Mouse (Mus musculus): ENCODE measurements at regions not wholly inside any gene's neighbourhood (a gene's known extent, or its start where the extent isn't known, plus 50 kb on each side); places are given as distances from the start of the nearest gene placed in this dataset.

- no peak for ATAC-seq (ENCODE audit: low FRiP score)
- Histone ChIP-seq H3K9ac (replicated peaks) (no peak overlapping the region), H3K9me3 (replicated peaks) (no peaks in the 10 kb centered on the region), H3K4me2 (no peak overlapping the region), H3K36me3 (no peaks in the 10 kb centered on the region), H3K4me1 (no peaks in the 10 kb centered on the region), H3K27me3 (replicated peaks) (no peaks in the 10 kb centered on the region), H3K27ac (replicated peaks) (no peak overlapping the region), H3K4me3 (replicated peaks) (no peak overlapping the region)
- 75% methylated on average over 6 of the region's 6 CpGs for WGBS
Observed at GRCm38 (mm10) chr1:73721486-73722225, 402.6 kb downstream of the Tns1 start.

DNA sequence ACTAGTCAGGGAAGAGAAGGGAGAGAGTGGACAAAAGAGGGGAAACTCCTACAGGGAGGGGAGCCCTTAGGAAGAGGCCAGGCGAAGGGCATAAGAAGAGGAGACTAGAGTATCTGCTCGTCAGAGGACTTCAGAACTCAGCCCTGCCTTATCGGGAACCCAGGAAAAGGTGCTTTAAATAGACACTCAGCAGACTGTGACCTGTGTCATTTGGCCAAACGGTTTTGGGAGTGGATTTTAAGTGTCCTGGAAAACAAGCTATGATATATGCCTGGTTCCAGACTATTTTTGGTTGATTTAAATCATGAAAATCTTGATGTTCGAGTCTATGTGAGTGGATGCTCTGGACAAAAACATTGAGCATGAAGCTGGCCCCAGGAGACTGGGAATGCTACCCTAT lies 405.8 kb downstream of the Tns1 start:
- Histone ChIP-seq H3K9ac (replicated peaks) (no peak overlapping the region), H3K27me3 (replicated peaks) (no peaks in the 10 kb centered on the region), H3K4me3 (replicated peaks) (no peak overlapping the region), H3K36me3 (no peaks in the 10 kb centered on the region), H3K9me3 (replicated peaks) (no peaks in the 10 kb centered on the region), H3K4me1 (no peaks in the 10 kb centered on the region), H3K4me2 (no peak overlapping the region), H3K27ac (replicated peaks) (no peak overlapping the region)
- ATAC-seq (ENCODE audit: low FRiP score) = no peak
- whole genome bisulfite sequencing = 83% methylated on average over 5 of the region's 5 CpGs

DNA sequence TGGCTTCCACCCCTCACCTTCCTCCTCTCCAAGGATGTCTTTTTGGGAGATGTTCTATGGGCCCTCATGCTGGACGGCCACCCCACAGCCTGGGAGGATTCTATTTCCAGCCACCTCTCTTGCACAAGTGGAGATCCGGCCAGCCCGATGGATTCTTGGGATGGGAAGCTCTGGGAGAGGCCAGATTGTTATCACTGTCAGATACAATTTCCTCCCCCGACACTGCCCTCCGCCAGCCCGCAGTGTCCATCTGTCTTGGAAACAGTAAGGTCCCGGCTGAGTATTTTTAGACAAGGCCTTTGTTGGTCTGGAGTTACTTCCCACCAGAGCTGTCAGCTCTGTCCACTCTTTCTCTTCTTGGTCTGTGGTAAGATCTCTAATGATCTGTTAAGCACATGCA lies 406.8 kb downstream of the Tns1 start:
- WGBS = 77% methylated on average over 7 of the region's 7 CpGs
- Histone ChIP-seq H3K36me3 (no peaks in the 10 kb centered on the region), H3K4me1 (no peaks in the 10 kb centered on the region), H3K27ac (replicated peaks) (no peak overlapping the region), H3K9me3 (replicated peaks) (no peaks in the 10 kb centered on the region), H3K4me2 (no peak overlapping the region), H3K4me3 (replicated peaks) (no peak overlapping the region), H3K27me3 (replicated peaks) (no peaks in the 10 kb centered on the region), H3K9ac (replicated peaks) (no peak overlapping the region)
- no peak for ATAC-seq (ENCODE audit: low FRiP score)

GRCm38 (mm10) chr1:73716901-73717300 lies 407.3 kb downstream of the Tns1 start:
- ATAC-seq (ENCODE audit: low FRiP score) = no peak
- no peak overlapping the region for H3K4me2 ChIP-seq
- no peaks in the 10 kb centered on the region for H3K36me3 ChIP-seq
- no peak overlapping the region for H3K4me3 ChIP-seq (replicated peaks)
- no peak overlapping the region for H3K9ac ChIP-seq (replicated peaks)
- H3K27ac ChIP-seq (replicated peaks) = no peak overlapping the region
- H3K27me3 ChIP-seq (replicated peaks) = no peaks in the 10 kb centered on the region
- H3K9me3 ChIP-seq (replicated peaks) = no peaks in the 10 kb centered on the region
- H3K4me1 ChIP-seq = no peaks in the 10 kb centered on the region

DNA sequence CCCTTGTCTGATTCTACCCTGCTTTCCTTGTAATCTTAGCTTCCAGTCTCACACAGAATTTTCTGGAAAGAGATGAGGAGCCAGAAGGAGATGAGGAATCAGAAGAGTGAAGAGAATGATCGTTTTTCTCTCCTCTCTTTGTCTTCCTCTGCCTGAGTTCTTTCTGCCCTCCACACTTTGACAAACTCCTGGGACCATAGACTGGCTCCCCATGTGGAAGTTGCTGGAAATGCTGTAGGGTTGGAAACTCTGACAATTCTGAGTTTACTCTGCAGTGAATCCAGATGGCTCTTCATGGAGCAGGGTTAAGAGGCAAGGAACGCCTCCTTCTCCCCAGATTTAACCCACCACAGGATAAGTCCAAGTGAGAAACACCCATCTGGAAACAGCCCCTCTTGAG lies 408.7 kb downstream of the Tns1 start:
- 77% methylated on average over 2 of the region's 2 CpGs for WGBS
- no peak for ATAC-seq (ENCODE audit: low FRiP score)
- H3K4me1 ChIP-seq = no peaks in the 10 kb centered on the region
- no peak overlapping the region for H3K4me2 ChIP-seq
- H3K36me3 ChIP-seq = no peaks in the 10 kb centered on the region
- no peaks in the 10 kb centered on the region for H3K27me3 ChIP-seq (replicated peaks)
- no peaks in the 10 kb centered on the region for H3K9me3 ChIP-seq (replicated peaks)
- H3K9ac ChIP-seq (replicated peaks) = no peak overlapping the region
- no peak overlapping the region for H3K27ac ChIP-seq (replicated peaks)
- H3K4me3 ChIP-seq (replicated peaks) = no peak overlapping the region

DNA sequence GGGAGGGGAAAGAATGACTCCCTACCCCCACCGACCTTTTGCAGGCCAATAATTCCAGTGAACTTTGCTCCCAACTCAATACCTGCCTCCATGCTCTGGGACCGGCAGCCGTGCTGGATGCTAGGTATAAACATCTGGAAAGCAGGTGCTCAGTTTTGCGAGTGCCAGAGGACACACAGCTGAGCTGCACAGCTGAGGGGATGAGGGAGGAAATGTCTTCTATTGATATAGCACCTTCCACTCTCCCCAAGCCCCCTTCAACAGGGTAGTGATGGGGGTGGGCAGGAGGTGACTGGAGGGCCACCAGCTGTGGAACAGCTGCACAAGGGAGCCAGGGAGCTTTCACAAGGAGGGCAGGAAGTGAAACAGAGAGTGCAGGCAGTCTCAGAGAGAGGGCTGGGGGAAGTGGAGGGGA lies 421.8 kb downstream of the Tns1 start:
- Histone ChIP-seq H3K9me3 (replicated peaks) (no peaks in the 10 kb centered on the region), H3K9ac (replicated peaks) (no peak overlapping the region), H3K27ac (replicated peaks) (no peak overlapping the region), H3K36me3 (no peaks in the 10 kb centered on the region), H3K4me3 (replicated peaks) (no peak overlapping the region), H3K4me1 (0 out of 2 replicates have a peak, but pooled peaks cover 2% of the 10 kb centered on the region), H3K27me3 (replicated peaks) (no peaks in the 10 kb centered on the region), H3K4me2 (no peak overlapping the region)
- WGBS = 49% methylated on average over 4 of the region's 4 CpGs
- no peak for ATAC-seq (ENCODE audit: low FRiP score)

DNA sequence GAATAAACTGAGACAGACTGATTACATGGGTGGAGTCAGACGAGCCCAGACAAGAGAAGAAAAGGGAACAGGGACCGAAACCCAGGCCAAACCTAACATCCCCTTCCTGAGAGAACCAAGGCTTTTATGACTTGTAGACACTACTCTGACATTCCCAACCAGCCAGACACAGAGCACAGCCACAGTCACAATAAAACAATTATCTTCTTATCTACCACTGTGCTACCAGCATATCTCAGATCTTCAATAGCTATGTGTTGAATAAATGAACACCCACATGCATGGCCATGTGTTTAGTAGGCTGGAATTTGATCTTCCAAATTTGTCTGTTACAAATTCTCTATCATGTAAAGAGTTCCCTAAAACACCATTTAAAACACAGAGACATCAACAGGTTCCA lies 430.7 kb downstream of the Tns1 start:
- no peaks in the 10 kb centered on the region for H3K36me3 ChIP-seq
- no peak for ATAC-seq (ENCODE audit: low FRiP score)
- no peak overlapping the region for H3K27ac ChIP-seq (replicated peaks)
- no peaks in the 10 kb centered on the region for H3K4me1 ChIP-seq
- H3K4me3 ChIP-seq (replicated peaks) = no peak overlapping the region
- H3K4me2 ChIP-seq = no peak overlapping the region
- no peaks in the 10 kb centered on the region for H3K9me3 ChIP-seq (replicated peaks)
- WGBS = 58% methylated on average over 2 of the region's 2 CpGs
- H3K9ac ChIP-seq (replicated peaks) = no peak overlapping the region
- H3K27me3 ChIP-seq (replicated peaks) = no peaks in the 10 kb centered on the region

DNA sequence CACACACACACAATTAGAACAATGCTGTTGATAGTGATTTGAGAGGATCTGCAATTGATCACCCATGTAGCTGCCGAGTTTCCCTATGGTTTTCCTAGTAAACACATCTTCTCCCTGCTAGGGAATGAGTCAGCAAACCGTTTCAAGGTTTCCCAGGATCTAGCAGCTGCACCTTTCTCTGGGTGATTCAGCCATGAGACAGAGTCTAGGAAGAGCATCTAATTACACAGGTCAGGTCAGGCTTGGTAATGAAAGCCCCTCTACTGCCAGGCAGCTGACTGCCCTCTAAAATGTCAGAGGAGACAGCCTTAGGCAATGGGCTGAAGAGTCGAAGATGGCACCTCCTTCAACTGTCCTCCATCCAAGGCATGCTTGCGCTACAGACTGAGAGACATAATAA lies 438.5 kb downstream of the Tns1 start:
- no peak for ATAC-seq (ENCODE audit: low FRiP score)
- 69% methylated on average over 4 of the region's 4 CpGs for WGBS
- Histone ChIP-seq H3K9me3 (replicated peaks) (no peaks in the 10 kb centered on the region), H3K27ac (replicated peaks) (no peak overlapping the region), H3K4me3 (replicated peaks) (no peak overlapping the region), H3K4me2 (no peak overlapping the region), H3K27me3 (replicated peaks) (no peaks in the 10 kb centered on the region), H3K4me1 (no peaks in the 10 kb centered on the region), H3K9ac (replicated peaks) (no peak overlapping the region), H3K36me3 (no peaks in the 10 kb centered on the region)

- H3K4me1 ChIP-seq = no peaks in the 10 kb centered on the region
- no peak overlapping the region for H3K4me2 ChIP-seq
- H3K36me3 ChIP-seq = no peaks in the 10 kb centered on the region
- H3K27ac ChIP-seq (replicated peaks) = no peak overlapping the region
- 92% methylated on average over 4 of the region's 4 CpGs for WGBS
- no peak overlapping the region for H3K4me3 ChIP-seq (replicated peaks)
- H3K27me3 ChIP-seq (replicated peaks) = no peaks in the 10 kb centered on the region
- H3K9ac ChIP-seq (replicated peaks) = no peak overlapping the region
- H3K9me3 ChIP-seq (replicated peaks) = no peaks in the 10 kb centered on the region
- no peak for ATAC-seq (ENCODE audit: low FRiP score)
Observed at GRCm38 (mm10) chr1:73685066-73685465, 439.2 kb downstream of the Tns1 start.

- Histone ChIP-seq H3K4me1 (no peaks in the 10 kb centered on the region), H3K27ac (replicated peaks) (no peak overlapping the region), H3K4me2 (no peak overlapping the region), H3K27me3 (replicated peaks) (no peaks in the 10 kb centered on the region), H3K4me3 (replicated peaks) (no peak overlapping the region), H3K9ac (replicated peaks) (no peak overlapping the region), H3K36me3 (no peaks in the 10 kb centered on the region), H3K9me3 (replicated peaks) (no peaks in the 10 kb centered on the region)
- ATAC-seq (ENCODE audit: low FRiP score) = no peak
- 93% methylated on average over 5 of the region's 5 CpGs for WGBS
Observed at GRCm38 (mm10) chr1:73684166-73684565, 440.1 kb downstream of the Tns1 start.

- ATAC-seq (ENCODE audit: low FRiP score) = no peak
- Histone ChIP-seq H3K9me3 (replicated peaks) (no peaks in the 10 kb centered on the region), H3K4me2 (no peak overlapping the region), H3K9ac (replicated peaks) (no peak overlapping the region), H3K27ac (replicated peaks) (no peak overlapping the region), H3K36me3 (no peaks in the 10 kb centered on the region), H3K27me3 (replicated peaks) (no peaks in the 10 kb centered on the region), H3K4me1 (no peaks in the 10 kb centered on the region), H3K4me3 (replicated peaks) (no peak overlapping the region)
- 74% methylated on average over 4 of the region's 4 CpGs for WGBS
Observed at GRCm38 (mm10) chr1:73683132-73683888, 440.9 kb downstream of the Tns1 start.

- ATAC-seq (ENCODE audit: low FRiP score) = no peak
- Histone ChIP-seq H3K36me3 (no peaks in the 10 kb centered on the region), H3K27me3 (replicated peaks) (no peaks in the 10 kb centered on the region), H3K4me1 (no peaks in the 10 kb centered on the region), H3K4me3 (replicated peaks) (no peak overlapping the region), H3K9ac (replicated peaks) (no peak overlapping the region), H3K27ac (replicated peaks) (no peak overlapping the region), H3K4me2 (no peak overlapping the region), H3K9me3 (replicated peaks) (no peaks in the 10 kb centered on the region)
- 86% methylated on average over 1 of the region's 1 CpGs for WGBS
Observed at GRCm38 (mm10) chr1:73681697-73682096, 442.6 kb downstream of the Tns1 start.
